Mouse (Mus musculus) MEL (cell line): Measurements from ENCODE around the gene Tas2r143. TPM values are rescaled to one million over a fixed set of nuclear protein-coding genes. Genes with fewer than 3 reads are reported as not detected.

Experiments
- DNase-seq: peaks from one replicate; pipeline ENCODE4 v3.0.0; 2011; ENCODE audit warnings: low read depth, low spot score
- H3K27ac ChIP-seq: 2 replicates; pipeline ENCODE4 v1.5.1; 2012; ENCODE audit warnings: low read depth, mild to moderate bottlenecking, control low read depth, low read length, moderate library complexity; ENCODE audit not compliant: control insufficient read depth
- H3K27me3 ChIP-seq, 2 experiments: fragments of 150-350 bp in 1 of 2; sonication (generic) in 1 of 2; 2 replicates each; pipeline ENCODE4 v1.6.1; 2012; ENCODE audit warnings: low read length in 2 of 2, mild to moderate bottlenecking in 2 of 2, improper control_type of control experiment in 1 of 2, moderate library complexity in 1 of 2; ENCODE audit not compliant: insufficient read depth in 2 of 2, control insufficient read depth in 1 of 2
- H3K36me3 ChIP-seq, 2 experiments: 2 replicates each; pipeline ENCODE4 v1.6.1; 2012 to 2014; ENCODE audit warnings: low read length in 2 of 2, improper control_type of control experiment in 1 of 2, inconsistent platforms in 1 of 2, mild to moderate bottlenecking in 1 of 2; ENCODE audit not compliant: insufficient read depth in 2 of 2, control insufficient read depth in 1 of 2
- H3K4me1 ChIP-seq, 2 experiments: fragments of 150-350 bp in 1 of 2; sonication (generic) in 1 of 2; 2 replicates each; pipeline ENCODE4 v1.6.1; 2012; ENCODE audit warnings: low read length in 2 of 2, improper control_type of control experiment in 1 of 2, mild to moderate bottlenecking in 1 of 2; ENCODE audit not compliant: insufficient read depth in 2 of 2, control insufficient read depth in 1 of 2
- H3K4me3 ChIP-seq, 2 experiments: fragments of 150-350 bp in 1 of 2; sonication (generic) in 1 of 2; 2 replicates each; pipeline ENCODE4 v1.5.1; 2012; ENCODE audit warnings: low read depth in 2 of 2, low read length in 2 of 2, mild to moderate bottlenecking in 2 of 2, moderate library complexity in 2 of 2, control low read depth in 1 of 2, improper control_type of control experiment in 1 of 2; ENCODE audit not compliant: control insufficient read depth in 1 of 2, insufficient read depth in 1 of 2
- H3K79me2 ChIP-seq: 2 replicates; pipeline ENCODE4 v1.6.1; 2012; ENCODE audit warnings: mild to moderate bottlenecking, low read length, moderate library complexity; ENCODE audit not compliant: control insufficient read depth, poor library complexity, insufficient read depth
- H3K9ac ChIP-seq: 2 replicates; pipeline ENCODE4 v1.6.1; 2012; ENCODE audit warnings: low read depth, mild to moderate bottlenecking, control low read depth, low read length, moderate library complexity; ENCODE audit not compliant: control insufficient read depth, poor library complexity, severe bottlenecking
- H3K9me3 ChIP-seq: fragments of 150-350 bp; sonication (generic); replicated peaks from 2 replicates; pipeline ENCODE4 v1.6.1; 2012; ENCODE audit warnings: mild to moderate bottlenecking, low read length, improper control_type of control experiment, moderate library complexity; ENCODE audit not compliant: insufficient read depth
- CHD1 ChIP-seq: IDR thresholded peaks from 2 replicates; pipeline ENCODE4 v1.6.1; 2012; ENCODE audit warnings: low read depth, mild to moderate bottlenecking, inconsistent platforms, low read length, improper control_type of control experiment
- CTCF ChIP-seq, 3 experiments: IDR thresholded peaks in 2 of 3; conservative IDR thresholded peaks in 1 of 3; 2 replicates each; pipeline ENCODE4 v1.5.1; 2011 to 2012; ENCODE audit warnings: low read length in 3 of 3, low read depth in 2 of 3, mild to moderate bottlenecking in 2 of 3, improper control_type of control experiment in 1 of 3, inconsistent platforms in 1 of 3, mixed read lengths in 1 of 3, moderate library complexity in 1 of 3; ENCODE audit not compliant: control insufficient read depth in 1 of 3, insufficient read depth in 1 of 3, poor library complexity in 1 of 3, severe bottlenecking in 1 of 3
- ELF1 ChIP-seq: IDR thresholded peaks from 2 replicates; pipeline ENCODE4 v1.6.1; 2014; ENCODE audit warnings: low read depth, mild to moderate bottlenecking, inconsistent platforms, low read length, improper control_type of control experiment, moderate library complexity
- EP300 ChIP-seq, 2 experiments: IDR thresholded peaks; 2 replicates each; pipeline ENCODE4 v1.6.1; 2011; ENCODE audit warnings: improper control_type of control experiment in 2 of 2, low read length in 2 of 2, low read depth in 1 of 2, mild to moderate bottlenecking in 1 of 2
- GABPA ChIP-seq: IDR thresholded peaks from 2 replicates; pipeline ENCODE4 v1.6.1; 2012; ENCODE audit warnings: low read depth, mild to moderate bottlenecking, inconsistent platforms, low read length, improper control_type of control experiment, moderate library complexity
- GATA1 ChIP-seq: IDR thresholded peaks from 2 replicates; pipeline ENCODE4 v1.6.1; 2011; ENCODE audit warnings: low read depth, low read length, improper control_type of control experiment
- HCFC1 ChIP-seq: IDR thresholded peaks from 2 replicates; pipeline ENCODE4 v1.6.1; 2012; ENCODE audit warnings: low read depth, mild to moderate bottlenecking, inconsistent platforms, low read length, improper control_type of control experiment, moderate library complexity
- JUND ChIP-seq: IDR thresholded peaks from 2 replicates; pipeline ENCODE4 v1.6.1; 2011; ENCODE audit warnings: low read depth, mild to moderate bottlenecking, improper control_type of control experiment, low read length
- MAFK ChIP-seq: IDR thresholded peaks from 2 replicates; pipeline ENCODE4 v1.6.1; 2011; ENCODE audit warnings: low read depth, mild to moderate bottlenecking, low read length, improper control_type of control experiment, borderline replicate concordance
- MAX ChIP-seq: IDR thresholded peaks from 2 replicates; pipeline ENCODE4 v1.6.1; 2011; ENCODE audit warnings: low read length, improper control_type of control experiment
- MAZ ChIP-seq: IDR thresholded peaks from 2 replicates; pipeline ENCODE4 v1.6.1; 2012; ENCODE audit warnings: low read depth, mild to moderate bottlenecking, inconsistent platforms, low read length, improper control_type of control experiment
- MEF2A ChIP-seq: IDR thresholded peaks from 2 replicates; pipeline ENCODE4 v1.6.1; 2014; ENCODE audit warnings: low read depth, mild to moderate bottlenecking, inconsistent platforms, low read length, improper control_type of control experiment; ENCODE audit not compliant: poor library complexity, insufficient replicate concordance, severe bottlenecking; ENCODE audit errors: extremely low read depth
- MXI1 ChIP-seq: IDR thresholded peaks from 2 replicates; pipeline ENCODE4 v1.6.1; 2011; ENCODE audit warnings: mild to moderate bottlenecking, low read depth, low read length, improper control_type of control experiment
- MYB ChIP-seq: IDR thresholded peaks from 2 replicates; pipeline ENCODE4 v1.6.1; 2011; ENCODE audit warnings: mild to moderate bottlenecking, low read depth, low read length, improper control_type of control experiment
- MYC ChIP-seq: IDR thresholded peaks from 2 replicates; pipeline ENCODE4 v1.6.1; 2011; ENCODE audit warnings: low read depth, mild to moderate bottlenecking, low read length, improper control_type of control experiment, moderate library complexity
- NELFE ChIP-seq: IDR thresholded peaks from 2 replicates; pipeline ENCODE4 v1.6.1; 2011; ENCODE audit warnings: low read depth, low read length, improper control_type of control experiment
- NRF1 ChIP-seq: IDR thresholded peaks from 2 replicates; pipeline ENCODE4 v1.6.1; 2014; ENCODE audit warnings: low read depth, mild to moderate bottlenecking, inconsistent platforms, low read length, improper control_type of control experiment, moderate library complexity; ENCODE audit not compliant: poor library complexity, insufficient read depth, severe bottlenecking
- RAD21 ChIP-seq: IDR thresholded peaks from 2 replicates; pipeline ENCODE4 v1.6.1; 2011; ENCODE audit warnings: mild to moderate bottlenecking, low read depth, low read length, improper control_type of control experiment
- RCOR1 ChIP-seq: IDR thresholded peaks from 2 replicates; pipeline ENCODE4 v1.6.1; 2012; ENCODE audit warnings: low read depth, mild to moderate bottlenecking, inconsistent platforms, low read length, improper control_type of control experiment
- SIN3A ChIP-seq: IDR thresholded peaks from 2 replicates; pipeline ENCODE4 v1.6.1; 2012; ENCODE audit warnings: low read length, improper control_type of control experiment, inconsistent platforms
- SMC3 ChIP-seq: IDR thresholded peaks from 2 replicates; pipeline ENCODE4 v1.6.1; 2011; ENCODE audit warnings: low read depth, low read length, improper control_type of control experiment
- TBP ChIP-seq: IDR thresholded peaks from 2 replicates; pipeline ENCODE4 v1.8.0; 2011; ENCODE audit warnings: low read depth, low read length, improper control_type of control experiment
- TCF12 ChIP-seq: IDR thresholded peaks from 2 replicates; pipeline ENCODE4 v1.6.1; 2014; ENCODE audit warnings: low read depth, mild to moderate bottlenecking, inconsistent platforms, low read length, improper control_type of control experiment, moderate library complexity
- USF2 ChIP-seq, 2 experiments: IDR thresholded peaks; 2 replicates each; pipeline ENCODE4 v1.6.1; 2011 to 2012; ENCODE audit warnings: improper control_type of control experiment in 2 of 2, low read length in 2 of 2, borderline replicate concordance in 1 of 2, inconsistent platforms in 1 of 2, low read depth in 1 of 2, mild to moderate bottlenecking in 1 of 2; ENCODE audit not compliant: insufficient read depth in 1 of 2
- ZKSCAN1 ChIP-seq: IDR thresholded peaks from 2 replicates; pipeline ENCODE4 v1.6.1; 2012; ENCODE audit warnings: low read depth, mild to moderate bottlenecking, inconsistent platforms, low read length, improper control_type of control experiment, moderate library complexity
- ZNF384 ChIP-seq: IDR thresholded peaks from 2 replicates; pipeline ENCODE4 v1.6.1; 2012; ENCODE audit warnings: low read depth, mild to moderate bottlenecking, inconsistent platforms, low read length, improper control_type of control experiment
- polyA plus RNA-seq, 2 experiments: library from polyadenylated mRNA; stranded (reverse) in 1 of 2; unstranded in 1 of 2; fragments of >175 nt in 1 of 2; fragments of >200 nt in 1 of 2; gene quantifications; 2 replicates each; pipeline versions ENCODE4 v1.2.1 to v1.2.4; 2012; ENCODE audit warnings: low replicate concordance in 2 of 2, low read depth in 1 of 2; ENCODE audit not compliant: insufficient read length in 2 of 2, insufficient read depth in 1 of 2, missing spikeins in 1 of 2
- total RNA-seq: library from RNA; depleted of rRNA; stranded (reverse); fragments of 300-350 nt; gene quantifications from 2 replicates; pipeline ENCODE4 v1.2.3, GENCODE M21; 2012

Tas2r143 gene
- total and polyA plus RNA-seq, 3 experiments = not detected

DNA sequence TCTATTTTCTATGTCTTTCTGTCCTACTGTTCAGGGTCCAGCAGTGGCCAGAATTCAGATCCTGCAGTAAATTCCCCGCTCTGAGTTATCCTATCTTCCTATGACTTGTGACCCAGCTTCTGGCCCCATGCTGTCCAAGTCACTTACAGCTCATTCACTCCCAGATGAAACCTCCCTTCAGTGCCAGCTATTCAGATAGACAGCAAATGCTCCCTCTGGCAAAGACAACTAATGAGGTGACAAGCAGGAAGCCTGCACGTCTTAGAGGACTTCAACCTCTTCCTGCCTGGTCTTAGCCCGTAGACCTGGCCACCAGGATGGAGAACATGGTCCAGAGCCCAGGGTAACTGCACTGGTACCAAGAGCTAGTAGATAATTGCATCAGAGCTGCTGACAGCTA is 37.1 kb upstream of the Tas2r143 start:
- H3K4me3 ChIP-seq = no peak overlapping the region
- TF ChIP-seq GABPA (no peak), MAX (no peak), RCOR1 (no peak), GATA1 (no peak), SMC3 (no peak), NELFE (no peak), MEF2A (no peak), SIN3A (no peak), CHD1 (no peak), MYB (no peak), NRF1 (no peak), MXI1 (no peak), JUND (no peak), TCF12 (no peak), HCFC1 (no peak), ZNF384 (no peak), MYC (no peak), USF2 (IDR thresholded peaks at IDR 0.05; ENCODE audit: borderline replicate concordance in 1 of 2, insufficient read depth in 1 of 2, low read depth in 1 of 2, low read length in 2 of 2) (no peak), TBP (no peak), MAZ (no peak)
- H3K4me1 ChIP-seq = peaks cover 0 to 11% of the 10 kb centered on the region in 2 experiments; a peak in 2 of 4 replicates

DNA sequence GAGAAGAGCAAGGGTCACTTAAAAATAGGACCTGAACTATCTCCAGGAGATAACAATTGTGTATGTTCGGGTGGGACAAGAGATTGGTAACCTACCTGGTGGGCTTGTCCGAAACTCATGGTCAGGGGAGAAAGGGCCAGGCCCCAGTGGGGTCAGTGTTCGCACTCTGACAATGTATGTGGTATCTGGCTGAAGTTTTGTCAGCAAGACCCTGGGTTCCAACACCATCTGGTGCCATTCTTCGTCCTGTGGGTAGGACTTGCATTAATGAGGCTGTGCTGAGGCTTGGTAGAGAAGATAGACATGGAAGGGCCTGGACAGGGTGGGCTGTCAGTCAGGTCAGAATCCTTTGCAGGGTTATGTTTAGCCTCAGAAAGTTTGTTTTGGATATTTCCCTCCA is 36.0 kb upstream of the Tas2r143 start:
- DNase-seq = no peak
- H3K9ac ChIP-seq = no peak overlapping the region
- peaks cover 0 to 11% of the 10 kb centered on the region in 2 experiments; a peak in 2 of 4 replicates for H3K4me1 ChIP-seq
- no peak overlapping the region for H3K27ac ChIP-seq
- H3K9me3 ChIP-seq = no peaks in the 10 kb centered on the region
- H3K79me2 ChIP-seq = no peaks in the 10 kb centered on the region
- peaks cover 0 to 2% of the 10 kb centered on the region in 2 experiments; a peak in 2 of 4 replicates for H3K36me3 ChIP-seq
- TF ChIP-seq GATA1 (no peak), CTCF (IDR thresholded peaks at IDR 0.05 in 2 of 3, conservative IDR thresholded peaks at IDR 0.05 in 1 of 3; ENCODE audit: control insufficient read depth in 1 of 3, insufficient read depth in 1 of 3, low read depth in 2 of 3, low read length in 3 of 3, poor library complexity in 1 of 3, severe bottlenecking in 1 of 3) (no peak), RCOR1 (no peak), EP300 (IDR thresholded peaks at IDR 0.05; ENCODE audit: low read depth in 1 of 2, low read length in 2 of 2) (no peak), CHD1 (no peak), MAX (no peak), ZKSCAN1 (no peak), NRF1 (no peak), MAFK (no peak), ELF1 (no peak), RAD21 (no peak)
- peaks cover 0 to 2% of the 10 kb centered on the region in 2 experiments; a peak in 1 of 4 replicates for H3K27me3 ChIP-seq
- no peak overlapping the region for H3K4me3 ChIP-seq

More for the DNA sequence above, 37.1 kb upstream of the Tas2r143 start:
- H3K27ac ChIP-seq = no peak overlapping the region
- DNase-seq = no peak
- H3K9me3 ChIP-seq = no peaks in the 10 kb centered on the region
- no peaks in the 10 kb centered on the region for H3K79me2 ChIP-seq
- H3K9ac ChIP-seq = no peak overlapping the region
- peaks cover 0 to 2% of the 10 kb centered on the region in 2 experiments; a peak in 2 of 4 replicates for H3K36me3 ChIP-seq
- H3K27me3 ChIP-seq = no peaks in the 10 kb centered on the region
